Mouse (Mus musculus) small intestine, adult 2 months (tissue): Measurements from ENCODE around the gene Dcst2.

Experiments
- CTCF ChIP-seq: fragments of 200-500 bp; IDR thresholded peaks from 2 replicates; pipeline ENCODE4 v1.5.1; 2012; ENCODE audit warnings: low read depth, mild to moderate bottlenecking, control low read depth, inconsistent platforms, low read length, moderate library complexity, mixed read lengths; ENCODE audit not compliant: insufficient replicate concordance, insufficient read length; ENCODE audit errors: extremely low read depth
- POLR2A ChIP-seq: fragments of 200-500 bp; IDR thresholded peaks from 2 replicates; pipeline ENCODE4 v1.6.1; 2012; ENCODE audit warnings: low read depth, mild to moderate bottlenecking, control low read depth, inconsistent platforms, low read length, moderate library complexity

- TF ChIP-seq CTCF = no peak
- TF ChIP-seq POLR2A = peak; percentile 45; the same call in 1 of the 2 replicates
These were observed 59.4 kb downstream of the Dcst2 start for GRCm38 (mm10) chr3:89421002-89421774.
